Mouse (Mus musculus): Measurements from ENCODE around the gene Smo. TPM values are rescaled to one million over a fixed set of nuclear protein-coding genes. Genes with fewer than 3 reads are reported as not detected.

Smo gene
- total RNA-seq (2021) (10 to 100 TPM; 41.3 to 46.1 TPM), polyA plus RNA-seq (2012; rRNA removed) (72.3 and 74.7 TPM in 2 replicates)
- long read RNA-seq, transcript Smo-201 (12 exons, 3,779 nt): major isoform, 66 of 70 reads
- long read RNA-seq, partial matches to known transcripts: 1 of 70 reads
- long read RNA-seq, other reads (novel, unspliced or antisense): 3 of 70 reads

DNA sequence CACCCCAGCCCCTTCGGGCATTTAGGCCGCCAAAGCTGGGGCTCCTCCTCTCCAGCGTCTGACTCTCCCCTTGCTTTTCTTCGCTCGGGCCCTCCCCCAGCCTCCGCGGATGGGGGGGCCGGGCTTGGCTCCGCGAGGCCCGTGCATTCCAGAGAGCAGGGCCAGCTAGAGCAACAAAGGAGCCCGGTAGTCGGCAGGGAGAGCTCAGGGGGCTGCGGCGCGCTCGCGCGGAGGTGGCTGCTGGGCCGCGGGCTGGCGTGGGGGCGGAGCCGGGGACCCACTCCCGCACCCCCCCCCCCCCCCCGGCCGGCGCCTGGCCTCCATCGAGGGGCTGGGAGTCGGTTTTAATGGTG, at the start of gene Smo:
TSS of gene Smo (plus strand) at position 168 of the 353 bp plus-strand sequence.
- peak; percentile 90 for DNase-seq

DNA sequence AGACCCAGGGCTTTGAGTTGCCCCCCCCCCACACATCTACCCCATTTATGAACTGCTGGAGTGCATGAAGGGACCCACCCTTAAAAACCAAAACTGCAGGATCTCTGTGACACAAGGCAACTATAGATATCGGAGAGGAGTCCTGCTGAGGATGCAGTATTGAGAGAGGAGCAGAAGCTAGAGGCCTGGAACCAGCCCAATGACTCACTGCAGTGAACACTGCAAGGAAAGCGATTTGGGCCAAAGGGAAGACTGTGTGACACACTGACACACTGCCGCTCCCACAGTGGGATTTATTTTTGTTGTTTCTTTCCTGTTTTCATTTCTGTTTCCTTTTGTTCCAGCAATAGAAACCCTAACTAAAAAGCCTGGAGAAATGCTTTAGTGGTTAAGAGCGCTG, 49.4 kb upstream of the Smo start:
- DNase-seq: peak; percentile 18

DNA sequence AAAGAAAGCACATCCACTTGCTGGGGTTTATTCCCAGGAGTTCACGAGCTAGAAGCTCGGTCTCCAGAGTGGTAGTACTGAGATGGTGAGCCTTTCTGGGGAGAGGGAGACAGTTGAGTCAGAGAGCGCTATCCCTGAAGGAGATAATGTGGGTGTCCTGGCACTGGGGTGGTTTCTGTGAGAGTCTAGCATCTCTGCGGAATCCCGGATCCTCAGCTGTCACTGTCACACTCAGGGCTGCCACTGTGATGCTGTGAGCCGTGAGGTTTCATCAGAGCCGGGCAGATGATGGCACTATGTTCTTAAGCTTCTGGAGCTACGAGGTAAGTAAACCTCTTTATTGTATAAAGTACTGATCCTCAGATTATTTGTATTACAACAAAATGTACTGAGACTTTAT, 45.8 kb upstream of the Smo start:
- DNase-seq: no peak

- peak; percentile 97 for DNase-seq
These were observed 41.4 kb upstream of the Smo start, which contains the start of gene Tspan33 for GRCm38 (mm10) chr6:29693953-29694352. Gene Tspan33 (plus strand): TSS chr6:29694222.

- no peak for DNase-seq
These were observed 40.7 kb upstream of the Smo start for GRCm38 (mm10) chr6:29694375-29695289.

DNA sequence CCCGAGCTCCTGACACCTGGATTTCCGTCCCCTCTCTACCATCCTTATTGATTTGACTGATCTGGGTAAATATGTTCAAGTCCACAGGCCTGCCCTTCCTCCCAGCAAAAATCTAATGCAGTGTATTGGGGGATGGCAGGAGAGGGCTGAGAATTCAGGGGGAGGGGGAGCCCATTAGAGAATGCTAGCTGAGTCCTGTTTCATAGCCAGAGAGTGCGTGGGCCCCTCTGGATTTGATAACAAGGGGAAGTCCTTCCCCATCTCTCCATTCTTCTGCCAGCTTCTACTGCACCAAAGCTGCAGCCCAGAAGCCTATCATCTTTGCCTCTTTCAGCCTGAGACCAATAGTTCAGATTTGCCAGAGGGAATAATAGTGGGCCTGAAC, 40.0 kb upstream of the Smo start:
- no peak for DNase-seq

GRCm38 (mm10) chr6:29695975-29696374, 39.3 kb upstream of the Smo start:
- DNase-seq: no peak

DNA sequence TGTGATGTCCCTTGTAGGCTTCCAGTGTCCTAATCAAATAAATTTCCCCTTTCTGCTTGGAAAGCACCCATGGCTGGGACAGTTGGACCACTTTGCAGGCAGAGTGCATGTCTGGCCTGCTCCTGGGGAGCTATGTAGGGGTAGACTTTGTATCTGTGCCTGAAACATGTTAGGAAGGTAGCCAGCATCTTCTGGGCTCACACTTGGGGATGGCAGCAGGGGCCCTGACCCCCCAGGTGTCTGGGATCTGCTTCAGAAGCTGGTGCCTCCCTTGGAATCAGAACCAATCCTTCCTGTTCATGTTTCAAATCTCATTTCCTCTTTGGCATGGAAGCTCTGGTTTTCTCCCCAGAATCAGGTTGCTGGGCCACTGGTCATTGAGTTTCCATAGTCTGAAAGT, 38.2 kb upstream of the Smo start:
- DNase-seq: no peak

DNA sequence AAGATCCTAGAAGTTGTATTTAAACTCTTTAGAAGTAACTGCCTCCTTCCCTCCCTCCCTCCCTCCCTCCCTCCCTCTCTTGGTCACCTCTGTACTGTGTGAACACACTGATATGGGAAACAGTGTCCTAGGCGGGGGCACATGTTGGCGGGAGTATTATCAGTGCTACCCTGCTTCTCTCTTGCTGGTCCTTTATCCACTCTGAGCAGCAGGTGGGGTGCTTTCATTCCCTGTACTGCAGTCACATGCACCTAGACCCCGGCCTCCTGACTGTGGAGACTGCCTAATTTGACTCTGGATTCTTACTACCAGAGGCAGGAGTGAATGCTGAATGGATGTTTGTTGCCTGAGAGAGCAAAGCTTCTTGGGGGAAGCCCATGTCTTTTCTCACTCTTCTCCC, 37.8 kb upstream of the Smo start:
- no peak for DNase-seq

DNA sequence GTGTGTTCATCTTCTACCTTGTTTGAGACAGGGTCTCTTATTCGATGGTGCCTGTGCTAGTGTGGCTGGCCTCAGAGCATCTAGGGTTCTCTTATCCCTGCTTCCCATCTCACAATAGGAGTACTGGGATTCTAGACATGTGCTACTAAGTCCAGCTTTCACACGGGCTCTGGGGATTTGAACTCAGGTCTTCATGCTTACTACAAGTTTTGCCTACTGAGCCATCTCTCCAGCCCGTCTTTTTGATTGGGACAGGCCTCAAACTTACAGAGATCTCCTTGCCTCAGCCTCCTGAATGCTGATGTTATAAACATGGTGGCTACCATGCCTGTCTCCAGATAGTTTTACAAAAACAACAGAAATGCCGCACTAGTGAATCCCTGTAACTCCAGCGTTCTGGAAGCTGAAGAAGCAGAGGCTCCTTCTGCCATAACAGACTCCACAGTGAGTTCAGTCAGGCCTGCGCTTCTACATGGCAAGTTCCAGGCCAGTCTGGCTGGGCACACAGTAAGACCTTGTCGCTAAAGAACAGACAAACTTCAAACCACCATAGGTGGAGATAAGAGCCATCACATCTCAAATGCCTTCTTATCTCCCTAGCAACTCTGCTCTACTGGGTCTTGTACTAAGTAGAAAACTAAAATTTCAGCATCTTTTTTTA, 36.1 kb upstream of the Smo start:
- DNase-seq: no peak

- no peak for DNase-seq
These were observed 34.3 kb upstream of the Smo start for GRCm38 (mm10) chr6:29701051-29701450.

DNA sequence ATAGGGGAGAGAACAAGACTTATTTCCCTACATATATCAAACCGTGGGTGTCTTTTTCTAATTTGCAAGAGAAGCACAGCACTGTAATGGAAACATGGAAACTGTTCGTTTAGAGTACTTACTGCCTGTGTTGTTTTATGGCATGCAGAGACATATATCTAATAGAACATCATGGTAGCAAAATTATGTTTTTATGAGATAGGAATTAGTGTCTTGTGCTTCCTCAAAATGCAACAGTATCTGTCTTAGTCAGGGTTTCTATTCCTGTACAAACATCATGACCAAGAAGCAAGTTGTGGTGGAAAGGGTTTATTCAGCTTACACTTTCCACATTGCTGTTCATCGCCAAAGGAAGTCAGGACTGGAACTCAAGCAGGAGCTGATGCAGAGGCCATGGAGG, 33.2 kb upstream of the Smo start:
- DNase-seq: no peak

DNA sequence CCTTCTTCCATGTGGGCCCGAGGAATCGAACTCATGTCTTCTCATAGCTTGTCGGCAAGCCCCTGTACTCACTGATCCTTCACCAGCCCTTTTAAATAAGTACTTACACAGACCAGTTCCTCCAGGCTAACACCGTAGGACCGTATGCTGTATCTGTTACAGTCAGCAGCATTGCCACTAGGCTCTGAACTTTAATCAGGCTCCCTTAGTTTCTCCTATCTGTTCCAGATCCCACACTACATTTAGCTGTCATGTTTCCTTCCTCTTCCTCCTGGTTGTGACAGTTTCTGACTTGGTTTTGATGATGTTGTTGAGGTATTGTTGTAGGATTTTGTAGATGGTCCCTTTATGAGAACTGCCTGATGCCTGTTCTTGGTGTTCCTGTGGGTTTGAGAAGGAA, 31.2 kb upstream of the Smo start:
- no peak for DNase-seq

- no peak for DNase-seq
These were observed 27.4 kb upstream of the Smo start for GRCm38 (mm10) chr6:29707902-29708301.

DNA sequence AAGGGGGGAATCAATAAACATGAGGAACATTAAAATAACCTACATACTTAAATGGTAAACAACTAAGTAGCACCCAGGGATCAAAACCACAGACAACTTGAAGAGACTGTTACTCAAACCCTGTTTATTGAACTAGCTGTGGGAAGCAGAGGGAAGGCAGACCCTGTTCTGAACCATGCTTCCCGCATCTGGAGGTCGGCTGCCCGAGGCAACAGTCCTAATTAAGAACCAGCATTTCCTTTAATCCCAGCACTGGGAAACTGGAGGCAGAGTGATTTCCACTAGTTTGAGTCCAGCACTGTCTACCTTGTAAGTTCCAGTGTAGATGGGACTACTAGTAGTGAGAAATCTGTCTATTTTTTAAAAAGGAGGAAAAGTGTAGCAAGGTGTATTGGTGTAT, 24.0 kb upstream of the Smo start:
- DNase-seq: no peak

DNA sequence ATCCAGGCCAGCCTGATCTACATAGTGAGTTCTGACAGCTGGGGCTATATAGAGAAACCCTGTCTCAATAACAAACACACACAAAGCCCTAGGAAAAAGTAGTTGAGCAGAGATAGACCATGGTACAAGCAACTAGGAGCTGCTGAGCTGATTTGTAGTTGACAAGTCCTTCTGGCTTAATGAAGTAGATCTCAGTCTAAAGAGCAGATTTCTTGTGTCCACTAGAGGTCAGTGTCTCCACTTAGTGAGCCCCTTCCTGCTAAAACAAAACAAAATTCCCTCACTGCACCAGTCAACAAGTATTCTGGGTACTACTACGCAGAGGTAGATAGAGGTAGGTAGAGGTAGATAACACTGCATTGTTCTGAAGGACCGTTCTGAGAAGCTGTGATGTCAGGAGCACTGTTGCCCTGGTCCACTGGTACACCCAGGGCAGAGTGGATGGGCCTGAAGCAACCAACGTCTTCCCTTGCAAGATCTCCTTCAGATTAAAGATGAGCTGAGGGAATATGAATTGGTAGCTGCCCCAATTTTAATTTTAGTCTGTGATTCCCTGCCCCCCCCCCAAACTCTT, 23.2 kb upstream of the Smo start:
- DNase-seq: peak; percentile 19

DNA sequence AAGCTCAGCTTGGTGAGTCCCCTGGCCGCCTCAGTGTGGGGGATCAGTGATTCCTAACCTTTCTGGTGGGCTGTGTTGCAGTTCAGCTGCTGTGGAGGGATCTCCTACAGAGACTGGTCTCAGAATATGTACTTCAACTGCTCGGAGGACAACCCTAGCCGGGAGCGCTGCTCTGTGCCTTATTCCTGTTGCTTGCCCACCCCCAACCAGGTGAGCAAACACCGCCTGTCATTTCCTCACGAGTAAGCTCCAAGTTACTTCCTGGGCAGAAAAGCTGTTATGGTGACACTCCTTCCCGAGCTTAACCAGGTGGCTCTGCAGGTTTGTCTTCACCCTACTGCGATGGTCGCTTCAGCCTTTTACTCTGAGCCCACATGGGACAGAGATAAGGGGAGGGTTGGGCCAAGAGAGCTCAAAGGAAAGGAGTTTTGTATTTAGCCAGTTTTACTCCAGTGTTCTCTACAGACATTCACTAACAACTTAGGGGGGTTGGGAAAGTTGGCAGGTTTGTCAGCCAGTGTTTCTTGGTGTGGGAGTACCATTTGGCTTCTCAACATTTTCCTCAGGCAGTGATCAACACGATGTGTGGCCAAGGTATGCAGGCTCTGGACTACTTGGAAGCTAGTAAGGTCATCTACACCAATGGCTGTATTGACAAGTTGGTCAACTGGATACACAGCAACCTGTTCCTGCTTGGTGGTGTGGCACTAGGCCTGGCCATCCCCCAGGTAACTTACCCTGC, 18.5 kb upstream of the Smo start:
- DNase-seq: no peak

GRCm38 (mm10) chr6:29717541-29717940, 17.8 kb upstream of the Smo start:
- DNase-seq: no peak

DNA sequence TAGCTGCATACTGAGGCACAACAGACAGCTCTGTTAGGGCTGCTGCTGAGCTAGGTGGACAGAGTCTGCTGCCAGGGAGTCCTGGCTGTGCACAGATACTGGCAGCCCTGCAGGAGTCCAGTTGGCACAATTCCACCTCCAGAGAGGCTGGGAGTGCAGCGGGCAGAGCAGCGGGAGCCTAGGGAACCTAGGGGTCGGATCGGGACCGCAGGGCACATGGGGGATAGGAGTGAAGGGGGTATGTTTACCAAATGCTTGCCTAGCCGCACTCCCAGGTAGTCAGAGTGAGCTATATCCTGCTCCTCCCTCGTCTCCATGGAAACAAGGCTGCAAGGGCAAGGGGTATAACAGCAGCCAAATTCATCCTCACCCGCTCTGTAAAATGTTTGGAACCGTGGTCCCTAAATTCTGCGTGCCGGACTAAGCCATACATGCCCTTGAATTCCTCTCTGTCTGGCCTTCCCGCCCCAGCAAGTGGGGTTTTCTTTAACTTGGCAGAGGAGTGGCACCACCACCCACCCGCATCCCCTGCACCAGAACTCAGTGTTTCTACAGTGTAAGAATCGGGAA, 17.3 kb upstream of the Smo start:
- peak; percentile 50 for DNase-seq

DNA sequence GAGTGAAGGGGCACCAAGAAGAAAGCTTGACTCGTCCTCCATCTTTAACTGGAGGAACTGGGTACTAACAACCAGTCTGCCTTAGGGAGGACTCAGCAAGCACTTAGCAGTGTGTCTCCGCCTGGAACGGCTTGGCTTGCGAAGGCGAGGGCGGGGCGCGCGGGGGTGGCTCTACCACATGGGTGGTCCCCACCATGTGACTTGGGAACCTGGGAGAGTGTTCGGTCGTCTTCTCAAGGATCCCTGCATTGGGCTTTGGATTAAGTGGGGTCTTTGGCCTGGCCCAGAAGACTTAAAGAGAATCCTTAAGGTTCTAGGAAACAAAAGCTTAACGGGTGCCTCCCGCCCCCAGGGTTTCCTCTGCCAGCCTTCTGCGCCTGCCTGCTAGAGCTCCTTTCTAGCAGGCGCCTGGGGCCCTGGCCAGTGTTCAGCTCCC, 16.4 kb upstream of the Smo start:
- DNase-seq: peak; percentile 67

DNA sequence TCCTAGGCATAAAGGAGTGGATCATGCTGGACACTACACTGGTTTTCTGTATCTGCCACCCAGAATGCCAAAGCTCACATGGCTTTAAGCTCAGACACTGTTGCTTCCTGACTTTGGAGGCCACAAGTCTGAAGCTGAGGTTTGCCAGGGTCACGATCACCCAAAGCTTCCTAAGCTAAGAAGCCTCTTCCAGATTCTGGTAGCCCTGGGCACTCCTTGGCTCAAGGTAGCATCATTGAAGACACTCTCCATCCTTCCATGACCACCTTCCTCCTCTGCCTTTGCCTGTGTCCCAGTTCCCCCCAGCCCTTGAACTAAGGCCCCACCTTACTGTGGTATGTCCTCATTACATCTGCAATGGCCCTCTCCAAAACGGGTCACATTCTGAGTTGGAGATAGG, 13.4 kb upstream of the Smo start:
- no peak for DNase-seq
